Mouse (Mus musculus): ENCODE results near the gene Atp2a3. TPM values are rescaled to one million over a fixed set of nuclear protein-coding genes. Genes with fewer than 3 reads are reported as not detected.
A peak's percentile ranks its signal among the peaks of the same experiment; 100 is the strongest.

Gene Atp2a3
- polyA plus RNA-seq, 1 experiment = 478 TPM

GRCm38 (mm10) chr11:73024236-73024904 is 63.4 kb downstream of the Atp2a3 start:
- TF ChIP-seq POLR2A (IDR thresholded peaks at IDR 0.05; ENCODE audit: control insufficient read depth, extremely low read depth, insufficient read depth, low read length, poor library complexity) (no peak), CTCF (IDR thresholded peaks at IDR 0.05; ENCODE audit: borderline replicate concordance, control insufficient read depth, extremely low read depth, insufficient read depth, low read length, poor library complexity) (no peak)
- Histone ChIP-seq H3K4me1 (replicated peaks; ENCODE audit: control insufficient read depth, insufficient read depth, low read length) (peaks cover 35% of the 10 kb centered on the region), H3K27ac (ENCODE audit: control insufficient read depth, insufficient read depth, low read length) (no peak overlapping the region), H3K4me3 (ENCODE audit: control insufficient read depth, insufficient read depth, low read length) (no peak overlapping the region), H3K27me3 (ENCODE audit: control insufficient read depth, insufficient read depth, low read length) (no peaks in the 10 kb centered on the region), H3K36me3 (ENCODE audit: control insufficient read depth, insufficient read depth, low read length) (peaks cover 14% of the 10 kb centered on the region; the same call in 1 of the 2 replicates)
- 28% methylated on average over 7 of the region's 7 CpGs for WGBS
- DNase-seq = no peak

GRCm38 (mm10) chr11:73026961-73027360 is 66.0 kb downstream of the Atp2a3 start:
- 88% methylated on average over 8 of the region's 8 CpGs for WGBS
- no peak for DNase-seq
- Histone ChIP-seq H3K4me1 (replicated peaks; ENCODE audit: control insufficient read depth, insufficient read depth, low read length) (peaks cover 20% of the 10 kb centered on the region), H3K27ac (ENCODE audit: control insufficient read depth, insufficient read depth, low read length) (no peak overlapping the region), H3K4me3 (ENCODE audit: control insufficient read depth, insufficient read depth, low read length) (no peak overlapping the region), H3K27me3 (ENCODE audit: control insufficient read depth, insufficient read depth, low read length) (no peaks in the 10 kb centered on the region), H3K36me3 (ENCODE audit: control insufficient read depth, insufficient read depth, low read length) (peaks cover 14% of the 10 kb centered on the region; the same call in 1 of the 2 replicates)
- TF ChIP-seq POLR2A (IDR thresholded peaks at IDR 0.05; ENCODE audit: control insufficient read depth, extremely low read depth, insufficient read depth, low read length, poor library complexity) (no peak), CTCF (IDR thresholded peaks at IDR 0.05; ENCODE audit: borderline replicate concordance, control insufficient read depth, extremely low read depth, insufficient read depth, low read length, poor library complexity) (no peak)

GRCm38 (mm10) chr11:73030821-73031498 is 70.0 kb downstream of the Atp2a3 start:
- H3K36me3 ChIP-seq (ENCODE audit: control insufficient read depth, insufficient read depth, low read length) = peaks cover 21% of the 10 kb centered on the region

GRCm38 (mm10) chr11:73031536-73031935 is 70.6 kb downstream of the Atp2a3 start:
- no peak overlapping the region for H3K27ac ChIP-seq (ENCODE audit: control insufficient read depth, insufficient read depth, low read length)
- TF ChIP-seq POLR2A (IDR thresholded peaks at IDR 0.05; ENCODE audit: control insufficient read depth, extremely low read depth, insufficient read depth, low read length, poor library complexity) = no peak
- TF ChIP-seq CTCF (IDR thresholded peaks at IDR 0.05; ENCODE audit: borderline replicate concordance, control insufficient read depth, extremely low read depth, insufficient read depth, low read length, poor library complexity) = no peak
- no peak for DNase-seq
- no peak overlapping the region for H3K4me3 ChIP-seq (ENCODE audit: control insufficient read depth, insufficient read depth, low read length)
- H3K36me3 ChIP-seq (ENCODE audit: control insufficient read depth, insufficient read depth, low read length) = peaks cover 21% of the 10 kb centered on the region
- WGBS = 97% methylated on average over 5 of the region's 5 CpGs
- H3K4me1 ChIP-seq (replicated peaks; ENCODE audit: control insufficient read depth, insufficient read depth, low read length) = peaks cover 6% of the 10 kb centered on the region
- no peaks in the 10 kb centered on the region for H3K27me3 ChIP-seq (ENCODE audit: control insufficient read depth, insufficient read depth, low read length)

More at GRCm38 (mm10) chr11:73030821-73031498, 70.0 kb downstream of the Atp2a3 start:
- peak overlapping the region; percentile 9; the same call in 1 of the 2 replicates for H3K4me3 ChIP-seq (ENCODE audit: control insufficient read depth, insufficient read depth, low read length)
- DNase-seq = peak; percentile 56
- WGBS = 39% methylated on average over 20 of the region's 20 CpGs
- no peak overlapping the region for H3K27ac ChIP-seq (ENCODE audit: control insufficient read depth, insufficient read depth, low read length)
- TF ChIP-seq POLR2A (IDR thresholded peaks at IDR 0.05; ENCODE audit: control insufficient read depth, extremely low read depth, insufficient read depth, low read length, poor library complexity) = no peak
- TF ChIP-seq CTCF (IDR thresholded peaks at IDR 0.05; ENCODE audit: borderline replicate concordance, control insufficient read depth, extremely low read depth, insufficient read depth, low read length, poor library complexity) = no peak
- peaks cover 6% of the 10 kb centered on the region for H3K4me1 ChIP-seq (replicated peaks; ENCODE audit: control insufficient read depth, insufficient read depth, low read length)
- H3K27me3 ChIP-seq (ENCODE audit: control insufficient read depth, insufficient read depth, low read length) = no peaks in the 10 kb centered on the region

GRCm38 (mm10) chr11:73036077-73036476 is 75.1 kb downstream of the Atp2a3 start:
- 93% methylated on average over 7 of the region's 7 CpGs for WGBS

GRCm38 (mm10) chr11:73036889-73037288 is 75.9 kb downstream of the Atp2a3 start:
- 90% methylated on average over 6 of the region's 6 CpGs for WGBS
- TF ChIP-seq POLR2A (IDR thresholded peaks at IDR 0.05; ENCODE audit: control insufficient read depth, extremely low read depth, insufficient read depth, low read length, poor library complexity) = no peak
- TF ChIP-seq CTCF (IDR thresholded peaks at IDR 0.05; ENCODE audit: borderline replicate concordance, control insufficient read depth, extremely low read depth, insufficient read depth, low read length, poor library complexity) = no peak
- H3K4me3 ChIP-seq (ENCODE audit: control insufficient read depth, insufficient read depth, low read length) = no peak overlapping the region
- H3K27ac ChIP-seq (ENCODE audit: control insufficient read depth, insufficient read depth, low read length) = no peak overlapping the region
- no peaks in the 10 kb centered on the region for H3K27me3 ChIP-seq (ENCODE audit: control insufficient read depth, insufficient read depth, low read length)
- peaks cover 3% of the 10 kb centered on the region; the same call in 1 of the 2 replicates for H3K4me1 ChIP-seq (replicated peaks; ENCODE audit: control insufficient read depth, insufficient read depth, low read length)
- peaks cover 35% of the 10 kb centered on the region for H3K36me3 ChIP-seq (ENCODE audit: control insufficient read depth, insufficient read depth, low read length)
- DNase-seq = no peak

More at GRCm38 (mm10) chr11:73036077-73036476, 75.1 kb downstream of the Atp2a3 start:
- Histone ChIP-seq H3K27ac (ENCODE audit: control insufficient read depth, insufficient read depth, low read length) (no peak overlapping the region), H3K4me3 (ENCODE audit: control insufficient read depth, insufficient read depth, low read length) (no peak overlapping the region), H3K27me3 (ENCODE audit: control insufficient read depth, insufficient read depth, low read length) (no peaks in the 10 kb centered on the region), H3K36me3 (ENCODE audit: control insufficient read depth, insufficient read depth, low read length) (peaks cover 35% of the 10 kb centered on the region), H3K4me1 (replicated peaks; ENCODE audit: control insufficient read depth, insufficient read depth, low read length) (peaks cover 4% of the 10 kb centered on the region)
- no peak for DNase-seq
- no peak for TF ChIP-seq POLR2A (IDR thresholded peaks at IDR 0.05; ENCODE audit: control insufficient read depth, extremely low read depth, insufficient read depth, low read length, poor library complexity)
